Mouse (Mus musculus): Measurements from ENCODE around the gene Ehd4. TPM values are rescaled to one million over a fixed set of nuclear protein-coding genes. Genes with fewer than 3 reads are reported as not detected.

Gene Ehd4
- polyA plus RNA-seq, 1 experiment from 2014 or later, result 69.6 TPM

GRCm38 (mm10) chr2:120099886-120100285 lies 54.5 kb downstream of the Ehd4 start:
- no peak for TF ChIP-seq CTCF (IDR thresholded peaks at IDR 0.05)
- POLR2A ChIA-PET, result no interaction called here
- ATAC-seq (no peak), DNase-seq (ENCODE audit: low read depth, low spot score) (no peak)
- CTCF ChIA-PET, result interaction anchor here (1.4 to 3.2 kb wide), 5 partner anchors 13 to 36 kb away, joined by 3 to 11 read pairs (median 5); no protein-coding TSS in a partner anchor
- H3K27me3 ChIP-seq, result no peaks in the 10 kb centered on the region
- in situ Hi-C loops (cut with MboI; ENCODE audit: low pct_unique_long_range_greater_than_20kb), result no loop called here

GRCm38 (mm10) chr2:120099263-120099662 lies 55.1 kb downstream of the Ehd4 start:
- no peaks in the 10 kb centered on the region for H3K27me3 ChIP-seq
- in situ Hi-C loops (cut with MboI; ENCODE audit: low pct_unique_long_range_greater_than_20kb), result no loop called here
- ChIA-PET CTCF (interaction anchor here (1.4 to 3.2 kb wide), 5 partner anchors 13 to 37 kb away, joined by 3 to 11 read pairs (median 5); no protein-coding TSS in a partner anchor), POLR2A (no interaction called here)
- no peak for DNase-seq (ENCODE audit: low read depth, low spot score)
- no peak for ATAC-seq
- TF ChIP-seq CTCF (IDR thresholded peaks at IDR 0.05), result no peak

- POLR2A ChIA-PET, result no interaction called here
- CTCF ChIA-PET, result interaction anchor here (1.4 to 3.2 kb wide), 6 partner anchors 12 to 37 kb away, joined by 3 to 11 read pairs (median 5); no protein-coding TSS in a partner anchor
- TF ChIP-seq CTCF (IDR thresholded peaks at IDR 0.05), result no peak
- in situ Hi-C loops (cut with MboI; ENCODE audit: low pct_unique_long_range_greater_than_20kb), result no loop called here
- DNase-seq (ENCODE audit: low read depth, low spot score), result no peak
- no peak for ATAC-seq
- H3K27me3 ChIP-seq, result no peaks in the 10 kb centered on the region
Observed at GRCm38 (mm10) chr2:120098781-120099202, 55.6 kb downstream of the Ehd4 start.

GRCm38 (mm10) chr2:120097868-120098267 lies 56.5 kb downstream of the Ehd4 start:
- in situ Hi-C loops (cut with MboI; ENCODE audit: low pct_unique_long_range_greater_than_20kb), result no loop called here
- no peaks in the 10 kb centered on the region for H3K27me3 ChIP-seq
- ChIA-PET CTCF (interaction anchor here (1.6 to 3.2 kb wide), 2 partner anchors 15 to 30 kb away, joined by 4 to 11 read pairs; no protein-coding TSS in a partner anchor), POLR2A (no interaction called here)
- DNase-seq (ENCODE audit: low read depth, low spot score), result no peak
- no peak for ATAC-seq
- TF ChIP-seq CTCF (IDR thresholded peaks at IDR 0.05), result no peak

GRCm38 (mm10) chr2:120096711-120097110 lies 57.7 kb downstream of the Ehd4 start:
- no peak for TF ChIP-seq CTCF (IDR thresholded peaks at IDR 0.05)
- no peaks in the 10 kb centered on the region for H3K27me3 ChIP-seq
- ChIA-PET POLR2A (no interaction called here), CTCF (interaction anchor here (0.9 kb wide), 1 partner anchor 16 kb away, joined by 3 read pairs; no protein-coding TSS in a partner anchor)
- in situ Hi-C loops (cut with MboI; ENCODE audit: low pct_unique_long_range_greater_than_20kb), result no loop called here
- DNase-seq (ENCODE audit: low read depth, low spot score) (no peak), ATAC-seq (no peak)

- DNase-seq (ENCODE audit: low read depth, low spot score), result no peak
- CTCF ChIA-PET, result interaction anchor here (0.9 kb wide), 1 partner anchor 17 kb away, joined by 3 read pairs; no protein-coding TSS in a partner anchor
- in situ Hi-C loops (cut with MboI; ENCODE audit: low pct_unique_long_range_greater_than_20kb), result no loop called here
Observed at GRCm38 (mm10) chr2:120096191-120096590, 58.2 kb downstream of the Ehd4 start.

GRCm38 (mm10) chr2:120095171-120095570 lies 59.2 kb downstream of the Ehd4 start:
- no peak for DNase-seq (ENCODE audit: low read depth, low spot score)
- no peak for ATAC-seq
- ChIA-PET CTCF (no interaction called here), POLR2A (no interaction called here)
- no peaks in the 10 kb centered on the region for H3K27me3 ChIP-seq
- in situ Hi-C loops (cut with MboI; ENCODE audit: low pct_unique_long_range_greater_than_20kb), result no loop called here
- no peak for TF ChIP-seq CTCF (IDR thresholded peaks at IDR 0.05)

More at GRCm38 (mm10) chr2:120096191-120096590, 58.2 kb downstream of the Ehd4 start:
- no peaks in the 10 kb centered on the region for H3K27me3 ChIP-seq
- POLR2A ChIA-PET, result no interaction called here
- ATAC-seq, result no peak
- no peak for TF ChIP-seq CTCF (IDR thresholded peaks at IDR 0.05)

- POLR2A ChIA-PET, result interaction anchor here (0.7 to 1.3 kb wide), 4 partner anchors 9 to 72 kb away, joined by 3 to 5 read pairs (median 4); partner anchors contain the start of gene Ehd4
- peak; percentile 92 for ATAC-seq
Observed at GRCm38 (mm10) chr2:120093671-120094430, 60.6 kb downstream of the Ehd4 start.

GRCm38 (mm10) chr2:120090979-120091378 lies 63.4 kb downstream of the Ehd4 start:
- H3K27me3 ChIP-seq, result no peaks in the 10 kb centered on the region
- no peak for DNase-seq (ENCODE audit: low read depth, low spot score)
- ChIA-PET POLR2A (no interaction called here), CTCF (no interaction called here)
- TF ChIP-seq CTCF (IDR thresholded peaks at IDR 0.05), result no peak
- in situ Hi-C loops (cut with MboI; ENCODE audit: low pct_unique_long_range_greater_than_20kb), result no loop called here
- ATAC-seq, result no peak

More at GRCm38 (mm10) chr2:120093671-120094430, 60.6 kb downstream of the Ehd4 start:
- DNase-seq (ENCODE audit: low read depth, low spot score), result peak; percentile 39
- no peaks in the 10 kb centered on the region for H3K27me3 ChIP-seq
- in situ Hi-C loops (cut with MboI; ENCODE audit: low pct_unique_long_range_greater_than_20kb), result no loop called here
- TF ChIP-seq CTCF (IDR thresholded peaks at IDR 0.05), result peak; percentile 71
- CTCF ChIA-PET, result interaction anchor here (0.6 to 2.0 kb wide), 7 partner anchors 9 to 122 kb away, joined by 3 to 13 read pairs (median 4); partner anchors contain the start of gene Mapkbp1

GRCm38 (mm10) chr2:120087897-120088296 lies 66.5 kb downstream of the Ehd4 start:
- DNase-seq (ENCODE audit: low read depth, low spot score) (no peak), ATAC-seq (no peak)
- H3K27me3 ChIP-seq, result no peaks in the 10 kb centered on the region
- in situ Hi-C loops (cut with MboI; ENCODE audit: low pct_unique_long_range_greater_than_20kb), result loop anchor here (5.0 kb wide), 1 partner anchor 84 kb away; no protein-coding TSS in a partner anchor
- ChIA-PET POLR2A (no interaction called here), CTCF (interaction anchor here (4.7 kb wide), 1 partner anchor 81 kb away, joined by 48 read pairs; no protein-coding TSS in a partner anchor)
- TF ChIP-seq CTCF (IDR thresholded peaks at IDR 0.05), result no peak

GRCm38 (mm10) chr2:120087391-120087790 lies 67.0 kb downstream of the Ehd4 start:
- TF ChIP-seq CTCF (IDR thresholded peaks at IDR 0.05), result no peak
- no peak for ATAC-seq
- CTCF ChIA-PET, result interaction anchor here (1.4 to 4.7 kb wide), 2 partner anchors 12 to 81 kb away, joined by 5 to 48 read pairs; no protein-coding TSS in a partner anchor
- POLR2A ChIA-PET, result interaction anchor here (1.2 kb wide), 1 partner anchor 81 kb away, joined by 3 read pairs; no protein-coding TSS in a partner anchor
- H3K27me3 ChIP-seq, result no peaks in the 10 kb centered on the region
- no peak for DNase-seq (ENCODE audit: low read depth, low spot score)
- in situ Hi-C loops (cut with MboI; ENCODE audit: low pct_unique_long_range_greater_than_20kb), result loop anchor here (5.0 kb wide), 1 partner anchor 85 kb away; no protein-coding TSS in a partner anchor
